Mouse (Mus musculus): ENCODE measurements around the gene Nol3. TPM values are rescaled to one million over a fixed set of nuclear protein-coding genes. Genes with fewer than 3 reads are reported as not detected.

Gene Nol3
- polyA plus RNA-seq, 1 experiment from 2014 or later = 1.2 TPM

DNA sequence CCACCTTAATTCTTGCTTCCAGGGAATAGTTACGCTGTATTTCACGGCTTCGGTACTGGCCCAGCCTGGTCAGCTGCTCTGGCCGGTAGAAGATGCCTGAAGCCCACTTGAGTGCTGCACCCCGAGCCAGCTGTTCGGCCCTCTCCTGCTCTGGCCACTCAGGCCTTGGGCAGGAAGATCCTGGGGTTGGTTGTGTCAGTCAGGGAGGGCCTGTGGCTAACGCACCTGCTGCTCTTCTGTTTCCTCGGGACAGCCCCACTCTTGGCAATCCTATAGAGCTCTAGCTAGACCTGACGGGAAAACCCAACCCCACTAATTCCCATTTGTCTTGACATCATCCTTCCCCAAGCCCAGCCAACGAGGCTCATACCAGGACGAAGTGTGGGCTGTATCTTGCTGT lies 19.3 kb downstream of the Nol3 start:
- peaks cover 25% of the 10 kb centered on the region for H3K4me1 ChIP-seq (ENCODE audit: insufficient read depth, low read length)
- H3K9ac ChIP-seq (replicated peaks; ENCODE audit: low read length) = peak overlapping the region; percentile 24; the same call in 1 of the 2 replicates
- peak overlapping the region; percentile 66 for H3K27ac ChIP-seq (ENCODE audit: low read length)
- H3K4me2 ChIP-seq (replicated peaks; ENCODE audit: low read depth, low read length) = peak overlapping the region; percentile 45
- WGBS = 69% methylated on average over 11 of the region's 11 CpGs
- no peak for ATAC-seq (ENCODE audit: low FRiP score, low TSS enrichment)
- H3K4me3 ChIP-seq (ENCODE audit: low read length) = peak overlapping the region; percentile 35
- H3K27me3 ChIP-seq (ENCODE audit: insufficient read depth, low read length) = peaks cover 6% of the 10 kb centered on the region
- no peaks in the 10 kb centered on the region for H3K9me3 ChIP-seq (ENCODE audit: low read length)
- H3K36me3 ChIP-seq (ENCODE audit: insufficient read depth, low read length) = peaks cover 10% of the 10 kb centered on the region

DNA sequence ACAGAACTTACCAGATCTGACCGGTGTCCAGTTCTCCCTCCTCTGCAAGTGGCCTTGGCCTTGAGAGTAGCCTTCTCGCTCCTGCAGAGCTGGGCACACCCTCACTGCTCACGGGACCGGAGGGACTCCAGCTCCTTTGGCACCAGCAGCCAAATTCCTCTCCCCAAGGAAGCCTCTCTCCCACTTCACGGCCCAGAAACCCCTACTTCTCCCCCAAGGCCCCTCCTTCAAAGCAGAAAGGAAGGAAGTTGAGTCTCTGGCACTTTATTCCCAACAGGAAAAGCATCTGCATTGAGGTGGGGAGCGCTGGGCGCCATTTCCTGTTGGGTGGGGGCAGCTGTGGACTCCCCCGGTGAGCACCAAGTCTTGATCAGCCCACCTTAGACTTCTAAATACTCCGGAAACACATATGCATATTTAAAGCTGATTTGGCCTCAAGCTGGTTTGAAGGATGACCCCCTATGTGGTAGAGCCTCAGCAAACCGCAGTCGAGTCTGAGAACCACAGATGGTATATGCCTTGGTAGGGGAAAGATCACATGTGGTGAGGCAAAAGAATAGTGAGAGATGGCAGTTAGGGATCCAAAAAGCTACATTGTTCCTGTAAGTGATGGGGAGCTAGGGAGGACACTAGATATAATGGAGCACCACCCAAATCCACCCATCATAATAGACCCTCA lies 20.1 kb downstream of the Nol3 start, which contains the start of gene Exoc3l:
Gene Exoc3l (minus strand): TSS at position 207 of the 679 bp plus-strand sequence.
- Histone ChIP-seq H3K4me2 (replicated peaks; ENCODE audit: low read depth, low read length) (peak within 1 kb of the TSS; percentile 97), H3K4me3 (ENCODE audit: low read length) (peak within 1 kb of the TSS; percentile 97), H3K9ac (replicated peaks; ENCODE audit: low read length) (peak within 1 kb of the TSS; percentile 24; the same call in 1 of the 2 replicates), H3K9me3 (ENCODE audit: low read length) (no peaks in the 10 kb centered on the region), H3K36me3 (ENCODE audit: insufficient read depth, low read length) (peaks cover 18% of the 10 kb centered on the region), H3K4me1 (ENCODE audit: insufficient read depth, low read length) (peaks cover 19% of the 10 kb centered on the region), H3K27me3 (ENCODE audit: insufficient read depth, low read length) (no peaks in the 10 kb centered on the region), H3K27ac (ENCODE audit: low read length) (peak within 1 kb of the TSS; percentile 66)
- 56% methylated on average over 11 of the region's 11 CpGs for WGBS
- ATAC-seq (ENCODE audit: low FRiP score, low TSS enrichment) = no peak

DNA sequence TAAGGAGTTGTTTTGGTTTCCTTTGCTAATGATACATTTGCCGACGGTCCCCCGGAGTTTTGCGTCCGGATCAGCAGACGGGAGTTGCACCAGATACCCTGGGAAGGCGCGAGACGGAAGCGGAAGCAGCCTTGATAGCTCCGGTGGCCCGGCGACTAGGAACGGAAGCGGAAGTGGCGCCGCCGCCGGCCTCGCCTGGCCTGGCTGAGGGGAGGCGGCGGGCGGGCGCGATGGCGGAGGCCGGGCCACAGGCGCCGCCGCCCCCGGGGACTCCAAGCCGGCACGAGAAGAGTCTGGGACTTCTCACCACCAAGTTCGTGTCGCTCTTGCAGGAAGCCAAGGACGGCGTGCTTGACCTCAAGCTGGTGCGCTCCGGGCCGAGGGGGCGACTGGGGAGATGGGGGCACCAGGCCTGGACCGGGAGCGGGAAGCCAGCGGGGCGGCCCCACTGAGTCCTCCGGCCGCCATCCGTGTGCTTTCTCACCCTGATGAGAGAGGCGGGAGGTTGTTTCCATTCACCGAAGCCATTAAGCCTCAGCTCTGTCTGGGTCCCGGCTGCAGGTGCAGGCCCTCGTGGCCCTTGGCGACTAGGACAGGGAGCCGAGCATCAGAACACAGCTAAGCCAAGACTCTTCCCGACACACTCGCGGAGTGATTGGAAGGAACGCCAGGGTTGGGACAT lies 21.7 kb downstream of the Nol3 start, which contains the start of gene E2f4:
Gene E2f4 (plus strand): TSS at position 153 of the 682 bp plus-strand sequence.
- Histone ChIP-seq H3K4me1 (ENCODE audit: insufficient read depth, low read length) (peaks cover 19% of the 10 kb centered on the region), H3K9ac (replicated peaks; ENCODE audit: low read length) (peak within 1 kb of the TSS; percentile 88), H3K27ac (ENCODE audit: low read length) (peak within 1 kb of the TSS; percentile 66), H3K36me3 (ENCODE audit: insufficient read depth, low read length) (peaks cover 34% of the 10 kb centered on the region), H3K9me3 (ENCODE audit: low read length) (no peaks in the 10 kb centered on the region), H3K4me3 (ENCODE audit: low read length) (peak within 1 kb of the TSS; percentile 97), H3K27me3 (ENCODE audit: insufficient read depth, low read length) (no peaks in the 10 kb centered on the region), H3K4me2 (replicated peaks; ENCODE audit: low read depth, low read length) (peak within 1 kb of the TSS; percentile 97)
- WGBS = under 1% methylated on average over 55 of the region's 58 CpGs
- peak; percentile 89 for ATAC-seq (ENCODE audit: low FRiP score, low TSS enrichment)

DNA sequence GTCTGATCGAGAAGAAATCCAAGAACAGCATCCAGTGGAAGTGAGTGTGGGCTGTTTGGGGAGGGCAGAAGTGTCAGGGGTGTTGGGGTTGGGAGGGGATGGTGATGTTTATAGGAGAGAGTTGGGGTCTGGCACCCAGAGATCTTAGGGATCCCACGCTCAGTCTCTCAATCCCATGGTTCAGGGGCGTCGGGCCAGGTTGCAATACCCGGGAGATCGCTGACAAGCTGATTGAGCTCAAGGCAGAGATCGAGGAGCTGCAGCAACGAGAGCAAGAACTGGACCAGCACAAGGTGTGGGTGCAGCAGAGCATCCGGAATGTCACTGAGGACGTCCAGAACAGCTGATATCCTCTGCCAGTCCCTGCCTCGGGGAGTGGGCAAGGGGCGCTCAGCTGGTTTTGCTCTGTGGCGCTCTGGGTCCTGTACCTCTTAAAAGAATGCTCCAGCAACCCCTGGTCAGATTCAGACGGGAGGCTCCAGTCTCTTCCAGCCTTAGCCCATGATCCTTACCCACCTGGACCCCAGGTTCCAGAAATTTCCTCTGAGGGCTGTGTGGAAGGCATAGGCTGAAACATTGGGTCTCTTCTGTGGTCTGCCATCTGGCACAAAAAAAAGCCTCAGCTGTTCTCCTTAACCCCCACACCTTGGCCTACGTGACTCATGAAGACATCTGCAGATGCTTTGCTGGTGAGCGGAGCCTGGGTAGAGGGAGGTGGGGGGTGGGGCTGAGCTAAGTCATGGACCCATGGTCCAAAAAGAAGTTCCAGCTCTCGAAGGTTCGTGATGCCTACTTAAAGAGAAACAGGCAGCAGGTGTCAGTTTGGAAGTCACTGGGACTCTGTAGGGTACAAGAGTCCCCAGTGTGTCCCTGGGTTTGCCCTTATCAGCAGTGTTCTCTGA lies 22.7 kb downstream of the Nol3 start:
- Histone ChIP-seq H3K36me3 (ENCODE audit: insufficient read depth, low read length) (peaks cover 41% of the 10 kb centered on the region), H3K9me3 (ENCODE audit: low read length) (no peaks in the 10 kb centered on the region), H3K27me3 (ENCODE audit: insufficient read depth, low read length) (no peaks in the 10 kb centered on the region), H3K9ac (replicated peaks; ENCODE audit: low read length) (peak overlapping the region; percentile 88), H3K4me1 (ENCODE audit: insufficient read depth, low read length) (peaks cover 19% of the 10 kb centered on the region), H3K27ac (ENCODE audit: low read length) (no peak overlapping the region; the same call in 1 of the 2 replicates), H3K4me3 (ENCODE audit: low read length) (peak overlapping the region; percentile 97), H3K4me2 (replicated peaks; ENCODE audit: low read depth, low read length) (peak overlapping the region; percentile 97)
- ATAC-seq (ENCODE audit: low FRiP score, low TSS enrichment) = no peak
- WGBS = 52% methylated on average over 18 of the region's 18 CpGs

DNA sequence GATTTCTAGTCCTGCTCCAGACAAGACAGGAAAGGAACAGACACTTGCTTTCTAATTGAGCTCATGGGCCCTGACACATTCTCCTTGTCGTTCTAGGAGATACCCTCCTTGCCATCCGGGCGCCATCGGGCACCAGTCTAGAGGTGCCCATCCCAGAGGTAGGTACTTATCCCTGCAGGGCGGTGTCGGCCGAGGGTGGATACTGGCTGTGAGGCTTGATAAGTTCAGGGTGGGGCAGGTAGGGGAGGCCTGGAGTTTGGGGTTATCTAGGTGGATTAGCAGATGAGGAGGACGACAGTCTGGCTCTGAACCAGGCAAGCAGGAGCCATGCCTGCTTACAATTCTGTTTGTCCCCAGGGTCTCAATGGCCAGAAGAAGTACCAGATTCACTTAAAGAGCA lies 24.0 kb downstream of the Nol3 start:
- no peak overlapping the region for H3K27ac ChIP-seq (ENCODE audit: low read length)
- peaks cover 27% of the 10 kb centered on the region for H3K4me1 ChIP-seq (ENCODE audit: insufficient read depth, low read length)
- H3K9ac ChIP-seq (replicated peaks; ENCODE audit: low read length) = no peak overlapping the region
- no peaks in the 10 kb centered on the region for H3K9me3 ChIP-seq (ENCODE audit: low read length)
- no peak overlapping the region for H3K4me3 ChIP-seq (ENCODE audit: low read length)
- no peaks in the 10 kb centered on the region for H3K27me3 ChIP-seq (ENCODE audit: insufficient read depth, low read length)
- peaks cover 51% of the 10 kb centered on the region for H3K36me3 ChIP-seq (ENCODE audit: insufficient read depth, low read length)
- 95% methylated on average over 8 of the region's 8 CpGs for WGBS
- H3K4me2 ChIP-seq (replicated peaks; ENCODE audit: low read depth, low read length) = no peak overlapping the region
- no peak for ATAC-seq (ENCODE audit: low FRiP score, low TSS enrichment)

DNA sequence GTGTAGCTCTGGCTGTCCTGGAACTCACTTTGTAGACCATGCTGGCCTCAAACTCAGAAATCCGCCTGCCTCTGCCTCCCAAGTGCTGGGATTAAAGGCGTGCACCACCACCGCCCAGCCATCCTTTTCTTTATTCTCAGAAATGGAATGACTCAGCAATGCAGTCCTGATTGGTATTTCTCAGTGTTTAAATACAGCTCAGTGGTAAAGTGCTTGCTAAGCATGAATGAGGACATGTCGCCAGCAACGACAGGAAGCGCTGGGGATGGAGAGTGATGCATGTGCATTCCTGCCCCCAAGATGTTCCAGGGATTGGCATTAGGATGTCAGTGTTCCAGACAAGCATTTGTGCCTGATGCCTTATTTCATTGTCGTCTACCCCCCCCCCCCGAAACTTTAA lies 27.5 kb downstream of the Nol3 start:
- Histone ChIP-seq H3K9me3 (ENCODE audit: low read length) (no peaks in the 10 kb centered on the region), H3K27me3 (ENCODE audit: insufficient read depth, low read length) (no peaks in the 10 kb centered on the region), H3K4me2 (replicated peaks; ENCODE audit: low read depth, low read length) (no peak overlapping the region), H3K27ac (ENCODE audit: low read length) (no peak overlapping the region), H3K9ac (replicated peaks; ENCODE audit: low read length) (no peak overlapping the region), H3K4me1 (ENCODE audit: insufficient read depth, low read length) (peaks cover 32% of the 10 kb centered on the region), H3K4me3 (ENCODE audit: low read length) (no peak overlapping the region), H3K36me3 (ENCODE audit: insufficient read depth, low read length) (peaks cover 71% of the 10 kb centered on the region)
- ATAC-seq (ENCODE audit: low FRiP score, low TSS enrichment) = no peak
- WGBS = 86% methylated on average over 8 of the region's 8 CpGs

DNA sequence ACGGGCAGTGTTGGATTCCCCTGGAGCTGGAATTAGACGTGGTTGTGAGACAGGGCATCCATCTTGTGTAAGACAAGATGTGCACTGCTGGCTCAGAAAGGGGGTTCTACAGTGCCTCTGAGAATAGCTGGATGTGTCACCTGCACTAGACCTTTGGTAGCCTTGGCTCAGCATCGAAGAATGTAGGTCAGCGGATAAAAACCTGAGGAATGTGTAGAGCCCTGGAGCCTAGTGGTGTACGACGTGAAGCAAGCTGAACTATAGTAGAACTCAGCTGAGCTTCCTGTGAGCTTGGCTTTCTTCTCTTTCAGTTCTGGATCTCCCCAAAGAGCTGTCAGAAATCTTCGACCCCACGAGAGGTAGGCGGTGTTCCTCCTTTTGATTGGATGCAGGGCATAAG lies 27.9 kb downstream of the Nol3 start:
- peaks cover 27% of the 10 kb centered on the region for H3K4me1 ChIP-seq (ENCODE audit: insufficient read depth, low read length)
- H3K36me3 ChIP-seq (ENCODE audit: insufficient read depth, low read length) = peaks cover 74% of the 10 kb centered on the region
- no peak overlapping the region for H3K27ac ChIP-seq (ENCODE audit: low read length)
- H3K9ac ChIP-seq (replicated peaks; ENCODE audit: low read length) = no peak overlapping the region
- WGBS = 80% methylated on average over 9 of the region's 9 CpGs
- H3K9me3 ChIP-seq (ENCODE audit: low read length) = no peaks in the 10 kb centered on the region
- no peak overlapping the region for H3K4me3 ChIP-seq (ENCODE audit: low read length)
- ATAC-seq (ENCODE audit: low FRiP score, low TSS enrichment) = no peak
- no peaks in the 10 kb centered on the region for H3K27me3 ChIP-seq (ENCODE audit: insufficient read depth, low read length)
- H3K4me2 ChIP-seq (replicated peaks; ENCODE audit: low read depth, low read length) = no peak overlapping the region

DNA sequence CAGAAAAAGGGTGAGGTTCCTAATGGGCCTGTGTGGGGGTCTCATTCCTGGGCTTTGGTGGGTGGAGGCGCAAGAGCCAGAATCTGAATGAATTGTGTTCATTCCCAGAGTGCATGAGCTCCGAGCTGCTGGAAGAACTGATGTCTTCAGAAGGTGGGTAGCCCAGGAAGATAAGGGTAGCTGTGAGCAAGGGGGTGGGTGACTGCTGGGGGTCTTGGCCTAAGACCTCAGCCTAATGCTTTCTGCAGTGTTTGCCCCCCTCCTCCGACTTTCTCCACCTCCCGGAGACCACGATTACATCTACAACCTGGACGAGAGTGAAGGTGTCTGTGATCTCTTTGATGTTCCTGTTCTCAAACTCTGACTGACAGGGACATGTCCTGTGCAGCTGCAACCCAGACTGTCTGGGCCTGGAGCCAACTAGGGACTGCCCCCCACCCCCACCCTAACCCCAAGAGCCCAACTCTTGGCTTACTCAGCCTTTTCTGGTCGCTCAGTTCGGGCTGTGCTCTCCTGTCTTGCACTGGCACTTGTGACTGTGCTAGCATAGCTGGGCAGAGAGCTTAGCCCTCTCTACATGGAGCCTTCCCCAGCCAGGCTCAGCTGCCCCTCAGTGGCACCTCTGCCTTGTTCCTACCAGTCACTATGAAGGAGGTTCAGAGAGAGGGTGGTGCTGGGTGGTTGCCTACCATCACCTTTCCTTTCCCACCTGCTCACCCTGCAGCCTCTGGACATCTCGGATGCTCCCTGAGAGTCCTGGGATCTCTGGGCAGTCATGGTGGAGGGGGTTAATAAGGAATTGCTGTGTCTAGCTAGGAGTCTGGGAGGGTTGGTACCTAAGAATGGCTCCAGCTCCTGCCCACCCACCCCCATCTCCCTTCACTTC lies 28.6 kb downstream of the Nol3 start:
- 64% methylated on average over 9 of the region's 9 CpGs for WGBS
- Histone ChIP-seq H3K4me2 (replicated peaks; ENCODE audit: low read depth, low read length) (no peak overlapping the region), H3K27ac (ENCODE audit: low read length) (peak overlapping the region; percentile 55), H3K36me3 (ENCODE audit: insufficient read depth, low read length) (peaks cover 77% of the 10 kb centered on the region), H3K27me3 (ENCODE audit: insufficient read depth, low read length) (no peaks in the 10 kb centered on the region), H3K9me3 (ENCODE audit: low read length) (no peaks in the 10 kb centered on the region), H3K4me3 (ENCODE audit: low read length) (no peak overlapping the region), H3K9ac (replicated peaks; ENCODE audit: low read length) (no peak overlapping the region), H3K4me1 (ENCODE audit: insufficient read depth, low read length) (peaks cover 24% of the 10 kb centered on the region)
- ATAC-seq (ENCODE audit: low FRiP score, low TSS enrichment) = no peak
